In genomic region chr8:69775149-69775534, GRCm38 (mm10) we compare ENCODE assay signal across 7 mouse cellular contexts. TPM values are rescaled to one million over a fixed set of nuclear protein-coding genes. Genes with fewer than 3 reads are reported as not detected.
A peak's percentile ranks its signal among the peaks of the same experiment; 100 is the strongest.
DNase-seq lines count a peak whose midpoint lies in the region; ATAC-seq and TF ChIP-seq lines count a peak whose summit lies in the region.

No protein-coding gene starts in this region.

- H3K27me3 ChIP-seq in lung, postnatal 0 days (replicated peaks; ENCODE audit: insufficient read depth, low read length), result no peaks in the 10 kb centered on the region
- H3K27me3 ChIP-seq in forebrain, embryonic 10.5 days (ENCODE audit: poor library complexity, severe bottlenecking), result no peaks in the 10 kb centered on the region
- no peaks in the 10 kb centered on the region for H3K27me3 ChIP-seq in limb, embryonic 13.5 days
- H3K27me3 ChIP-seq in stomach, embryonic 14.5 days (ENCODE audit: control insufficient read depth, insufficient read depth, low read length), result no peaks in the 10 kb centered on the region

- TF ChIP-seq EP300 in lung, postnatal 0 days (IDR thresholded peaks at IDR 0.05), result no peak

- no peak for ATAC-seq in lung, postnatal 0 days
- peak; percentile 11; the same call in 1 of the 2 replicates for ATAC-seq in limb, embryonic 13.5 days (ENCODE audit: low FRiP score, low read depth)
- ATAC-seq in stomach, embryonic 14.5 days (ENCODE audit: insufficient number of reproducible peaks, insufficient read depth, low FRiP score, low read depth), result no peak
- ATAC-seq in megakaryocyte-erythroid progenitor cell, adult 5-6 weeks (replicated peaks; ENCODE audit: low FRiP score, low TSS enrichment, poor library complexity, severe bottlenecking), result no peak

- H3K4me1 ChIP-seq in lung, postnatal 0 days (ENCODE audit: insufficient read depth, low read depth, low read length), result peaks cover 2% of the 10 kb centered on the region; the same call in 1 of the 2 replicates
- H3K4me1 ChIP-seq in forebrain, embryonic 10.5 days, result peaks cover 28% of the 10 kb centered on the region
- H3K4me1 ChIP-seq in limb, embryonic 13.5 days, result peaks cover 27% of the 10 kb centered on the region
- peaks cover 6% of the 10 kb centered on the region; the same call in 1 of the 2 replicates for H3K4me1 ChIP-seq in stomach, embryonic 14.5 days (ENCODE audit: control insufficient read depth, insufficient read depth, low read length)

- DNase-seq in lung, postnatal 0 days (ENCODE audit: low spot score), result no peak
- no peak for DNase-seq in lung, postnatal 36 days
- no peak for DNase-seq in forebrain, embryonic 10.5 days (ENCODE audit: extremely low spot score, low spot score)
- DNase-seq in frontal cortex, postnatal 10 days (ENCODE audit: low spot score in 2 of 2), result no peak

- H3K27ac ChIP-seq in lung, postnatal 0 days (ENCODE audit: low read length), result no peak overlapping the region
- peak overlapping the region; percentile 98 for H3K27ac ChIP-seq in forebrain, embryonic 10.5 days
- no peak overlapping the region; the same call in 1 of the 2 replicates for H3K27ac ChIP-seq in limb, embryonic 13.5 days
- no peak overlapping the region for H3K27ac ChIP-seq in stomach, embryonic 14.5 days (ENCODE audit: low read length)

- WGBS in lung, postnatal 0 days, result 48% methylated on average over 2 of the region's 2 CpGs
- WGBS in forebrain, embryonic 10.5 days, result 63% methylated on average over 2 of the region's 2 CpGs
- WGBS in limb, embryonic 13.5 days, result 48% methylated on average over 2 of the region's 2 CpGs
- WGBS in stomach, embryonic 14.5 days, result 52% methylated on average over 2 of the region's 2 CpGs

- no peaks in the 10 kb centered on the region for H3K9me3 ChIP-seq in lung, postnatal 0 days (ENCODE audit: low read length)
- H3K9me3 ChIP-seq in forebrain, embryonic 10.5 days, result no peaks in the 10 kb centered on the region
- H3K9me3 ChIP-seq in limb, embryonic 13.5 days, result no peaks in the 10 kb centered on the region
- no peaks in the 10 kb centered on the region for H3K9me3 ChIP-seq in stomach, embryonic 14.5 days (ENCODE audit: control insufficient read depth, low read depth, low read length)

- H3K9ac ChIP-seq in lung, postnatal 0 days (replicated peaks; ENCODE audit: low read depth), result no peak overlapping the region
- H3K9ac ChIP-seq in limb, embryonic 13.5 days, result no peak overlapping the region
- H3K9ac ChIP-seq in stomach, embryonic 14.5 days (replicated peaks; ENCODE audit: low read depth, low read length), result no peak overlapping the region

- no peak for TF ChIP-seq CTCF in lung, postnatal 0 days (IDR thresholded peaks at IDR 0.05)

- H3K4me3 ChIP-seq in lung, postnatal 0 days (ENCODE audit: low read depth, low read length), result no peak overlapping the region
- H3K4me3 ChIP-seq in forebrain, embryonic 10.5 days, result peak overlapping the region; percentile 76
- H3K4me3 ChIP-seq in limb, embryonic 13.5 days, result peak overlapping the region; percentile 75
- H3K4me3 ChIP-seq in stomach, embryonic 14.5 days (ENCODE audit: low read depth, low read length), result peak overlapping the region; percentile 74

- H3K36me3 ChIP-seq in lung, postnatal 0 days (ENCODE audit: insufficient read depth, low read length), result no peaks in the 10 kb centered on the region
- peaks cover 25% of the 10 kb centered on the region for H3K36me3 ChIP-seq in forebrain, embryonic 10.5 days (replicated peaks)
- peaks cover 4% of the 10 kb centered on the region; the same call in 1 of the 2 replicates for H3K36me3 ChIP-seq in limb, embryonic 13.5 days
- H3K36me3 ChIP-seq in stomach, embryonic 14.5 days (ENCODE audit: control insufficient read depth, insufficient read depth, low read length), result no peaks in the 10 kb centered on the region

- 0 out of 2 replicates have a peak overlapping the region, but pooled peaks have one; percentile 51 for H3K4me2 ChIP-seq in lung, postnatal 0 days (replicated peaks; ENCODE audit: low read depth, low read length)
- peak overlapping the region; percentile 75 for H3K4me2 ChIP-seq in limb, embryonic 13.5 days (replicated peaks)
- H3K4me2 ChIP-seq in stomach, embryonic 14.5 days (replicated peaks; ENCODE audit: low read depth, low read length), result peak overlapping the region; percentile 29; the same call in 1 of the 2 replicates

RNA-seq across cellular contexts. Expression of gene Gm20422, which starts 0.5 kb away (rescaled TPM):
- polyA plus RNA-seq in lung, postnatal 0 days (2015; fragmentation: Nextera tagmentation; extraction: Ambion mirVana), result 0.19 and 0.41 TPM in 2 replicates
- 0.21 and 0.82 TPM in 2 replicates for polyA plus RNA-seq in forebrain, embryonic 10.5 days (2016; fragmentation: Nextera tagmentation; extraction: Ambion mirVana)
- polyA plus RNA-seq in limb, embryonic 13.5 days (2015; fragmentation: Nextera tagmentation; extraction: Ambion mirVana), result 0.19 TPM in 1 of 2 replicates, not detected in the other
- polyA plus RNA-seq in stomach, embryonic 14.5 days (2014; fragmentation: Nextera tagmentation; extraction: Ambion mirVana), result 0.90 TPM in 1 of 2 replicates, not detected in the other
- 1.3 TPM in 1 of 2 replicates, not detected in the other for total RNA-seq in megakaryocyte-erythroid progenitor cell, adult 5-6 weeks (2014; fragmentation: Nextera tagmentation)
- total RNA-seq in megakaryocyte-erythroid progenitor cell, adult 5-6 weeks (2017), result not detected in 2 replicates

RNA-seq across cellular contexts. Expression of gene Atp13a1, which starts 15.8 kb away (rescaled TPM):
- 21.2 and 21.6 TPM in 2 replicates for polyA plus RNA-seq in lung, postnatal 0 days (2015; fragmentation: Nextera tagmentation; extraction: Ambion mirVana)
- 59.0 and 63.1 TPM in 2 replicates for polyA plus RNA-seq in forebrain, embryonic 10.5 days (2016; fragmentation: Nextera tagmentation; extraction: Ambion mirVana)
- polyA plus RNA-seq in limb, embryonic 13.5 days (2015; fragmentation: Nextera tagmentation; extraction: Ambion mirVana), result 48.6 and 52.7 TPM in 2 replicates
- 45.7 and 45.9 TPM in 2 replicates for polyA plus RNA-seq in stomach, embryonic 14.5 days (2014; fragmentation: Nextera tagmentation; extraction: Ambion mirVana)
- total RNA-seq in megakaryocyte-erythroid progenitor cell, adult 5-6 weeks (2014; fragmentation: Nextera tagmentation), result 48.8 and 58.1 TPM in 2 replicates
- total RNA-seq in megakaryocyte-erythroid progenitor cell, adult 5-6 weeks (2017), result 13.7 and 23.2 TPM in 2 replicates

RNA-seq across cellular contexts. Expression of gene Zfp866, which starts 15.8 kb away (rescaled TPM):
- 12.8 and 13.2 TPM in 2 replicates for polyA plus RNA-seq in lung, postnatal 0 days (2015; fragmentation: Nextera tagmentation; extraction: Ambion mirVana)
- polyA plus RNA-seq in forebrain, embryonic 10.5 days (2016; fragmentation: Nextera tagmentation; extraction: Ambion mirVana), result 33.0 and 34.8 TPM in 2 replicates
- polyA plus RNA-seq in limb, embryonic 13.5 days (2015; fragmentation: Nextera tagmentation; extraction: Ambion mirVana), result 38.2 and 38.7 TPM in 2 replicates
- polyA plus RNA-seq in stomach, embryonic 14.5 days (2014; fragmentation: Nextera tagmentation; extraction: Ambion mirVana), result 35.3 and 35.4 TPM in 2 replicates
- total RNA-seq in megakaryocyte-erythroid progenitor cell, adult 5-6 weeks (2014; fragmentation: Nextera tagmentation), result 26.3 and 29.8 TPM in 2 replicates
- total RNA-seq in megakaryocyte-erythroid progenitor cell, adult 5-6 weeks (2017), result 23.4 and 25.7 TPM in 2 replicates

RNA-seq across cellular contexts. Expression of gene Zfp963, which starts 25.4 kb away (rescaled TPM):
- polyA plus RNA-seq in lung, postnatal 0 days (2015; fragmentation: Nextera tagmentation; extraction: Ambion mirVana), result 6.6 and 7.1 TPM in 2 replicates
- 4.6 and 5.8 TPM in 2 replicates for polyA plus RNA-seq in forebrain, embryonic 10.5 days (2016; fragmentation: Nextera tagmentation; extraction: Ambion mirVana)
- polyA plus RNA-seq in limb, embryonic 13.5 days (2015; fragmentation: Nextera tagmentation; extraction: Ambion mirVana), result 7.7 and 8.1 TPM in 2 replicates
- 6.1 and 6.3 TPM in 2 replicates for polyA plus RNA-seq in stomach, embryonic 14.5 days (2014; fragmentation: Nextera tagmentation; extraction: Ambion mirVana)
- total RNA-seq in megakaryocyte-erythroid progenitor cell, adult 5-6 weeks (2014; fragmentation: Nextera tagmentation), result 6.0 and 6.7 TPM in 2 replicates
- total RNA-seq in megakaryocyte-erythroid progenitor cell, adult 5-6 weeks (2017), result 5.0 and 7.4 TPM in 2 replicates

RNA-seq across cellular contexts. Expression of gene Gmip, which starts 33.3 kb away (rescaled TPM):
- polyA plus RNA-seq in lung, postnatal 0 days (2015; fragmentation: Nextera tagmentation; extraction: Ambion mirVana), result 8.4 and 8.6 TPM in 2 replicates
- 6.5 and 6.7 TPM in 2 replicates for polyA plus RNA-seq in forebrain, embryonic 10.5 days (2016; fragmentation: Nextera tagmentation; extraction: Ambion mirVana)
- 7.3 and 9.0 TPM in 2 replicates for polyA plus RNA-seq in limb, embryonic 13.5 days (2015; fragmentation: Nextera tagmentation; extraction: Ambion mirVana)
- polyA plus RNA-seq in stomach, embryonic 14.5 days (2014; fragmentation: Nextera tagmentation; extraction: Ambion mirVana), result 7.1 and 11.9 TPM in 2 replicates
- total RNA-seq in megakaryocyte-erythroid progenitor cell, adult 5-6 weeks (2014; fragmentation: Nextera tagmentation), result 15.1 and 65.6 TPM in 2 replicates
- total RNA-seq in megakaryocyte-erythroid progenitor cell, adult 5-6 weeks (2017), result 7.6 and 28.5 TPM in 2 replicates
